Mouse (Mus musculus): ENCODE data around the gene Csrp3. TPM values are rescaled to one million over a fixed set of nuclear protein-coding genes. Genes with fewer than 3 reads are reported as not detected.

The Csrp3 gene
- total and polyA plus RNA-seq, 3 experiments: 1.7 to 2.3 TPM; not detected in 1

GRCm38 (mm10) chr7:48830395-48830794 is 17.4 kb downstream of the Csrp3 start:
- TF ChIP-seq POLR2AphosphoS2 (IDR thresholded peaks at IDR 0.05; ENCODE audit: low read depth, low read length) (no peak), PAX5 (IDR thresholded peaks at IDR 0.05; ENCODE audit: low read length) (no peak), EP300 (IDR thresholded peaks at IDR 0.05; ENCODE audit: low read length) (no peak), RCOR1 (conservative IDR thresholded peaks at IDR 0.05; ENCODE audit: low read depth, low read length) (no peak), ZC3H11A (IDR thresholded peaks at IDR 0.05; ENCODE audit: low read depth, low read length) (no peak), NRF1 (IDR thresholded peaks at IDR 0.05; ENCODE audit: low read depth, low read length) (no peak), USF2 (conservative IDR thresholded peaks at IDR 0.05; ENCODE audit: low read depth, low read length) (no peak), RAD21 (IDR thresholded peaks at IDR 0.05; ENCODE audit: low read depth, low read length) (no peak), JUN (IDR thresholded peaks at IDR 0.05; ENCODE audit: insufficient read depth, low read depth, low read length) (no peak)
- no peaks in the 10 kb centered on the region for H3K27me3 ChIP-seq (replicated peaks)
- in situ Hi-C loops (cut with MboI; ENCODE audit: low pct_ligation_motif_present, low pct_unique_long_range_greater_than_20kb, low sequenced_read_pairs) (no loop called here), dilution Hi-C loops (cut with MboI; ENCODE audit: extremely low pct_ligation_motif_present, extremely low pct_unique_long_range_greater_than_20kb, low sequenced_read_pairs) (no loop called here)
- peaks cover 9 to 29% of the 10 kb centered on the region in 2 experiments for H3K4me1 ChIP-seq (ENCODE audit: control insufficient read depth in 1 of 2, insufficient read depth in 2 of 2)
- H3K36me3 ChIP-seq (replicated peaks in 1 of 2; ENCODE audit: control insufficient read depth in 1 of 2, insufficient read depth in 1 of 2, low read length in 1 of 2): peaks cover 11 to 25% of the 10 kb centered on the region in 2 experiments
- H3K9ac ChIP-seq (ENCODE audit: insufficient read depth, low read depth): no peak overlapping the region
- no peaks in the 10 kb centered on the region for H3K79me2 ChIP-seq (replicated peaks; ENCODE audit: control insufficient read depth, extremely low read depth, insufficient read depth, poor library complexity, severe bottlenecking)
- H3K4me2 ChIP-seq (ENCODE audit: insufficient read depth, low read depth, poor library complexity, severe bottlenecking): no peak overlapping the region
- no peak overlapping the region for H3K4me3 ChIP-seq (replicated peaks in 1 of 3; ENCODE audit: low read depth in 2 of 3, low read length in 2 of 3, poor library complexity in 1 of 3)
- no peaks in the 10 kb centered on the region for H3K9me3 ChIP-seq (replicated peaks; ENCODE audit: low read length)
- DNase-seq (ENCODE audit: extremely low read depth): no peak
- H3K27ac ChIP-seq (ENCODE audit: insufficient read depth, low read depth): no peak overlapping the region

- no peak overlapping the region for H3K9ac ChIP-seq (ENCODE audit: insufficient read depth, low read depth)
- no peak overlapping the region for H3K4me2 ChIP-seq (ENCODE audit: insufficient read depth, low read depth, poor library complexity, severe bottlenecking)
- H3K79me2 ChIP-seq (replicated peaks; ENCODE audit: control insufficient read depth, extremely low read depth, insufficient read depth, poor library complexity, severe bottlenecking): no peaks in the 10 kb centered on the region
- no peak for TF ChIP-seq CTCF (conservative IDR thresholded peaks at IDR 0.05 in 1 of 2, IDR thresholded peaks at IDR 0.05 in 1 of 2; ENCODE audit: low read depth in 2 of 2, low read length in 2 of 2)
- no peak for TF ChIP-seq E2F4 (IDR thresholded peaks at IDR 0.05; ENCODE audit: insufficient replicate concordance, low read depth, low read length)
- TF ChIP-seq KAT2A (IDR thresholded peaks at IDR 0.05; ENCODE audit: insufficient replicate concordance, low read length): no peak
- TF ChIP-seq ZKSCAN1 (IDR thresholded peaks at IDR 0.05; ENCODE audit: borderline replicate concordance, low read depth, low read length): no peak
- no peak overlapping the region for H3K4me3 ChIP-seq (replicated peaks in 1 of 3; ENCODE audit: low read depth in 2 of 3, low read length in 2 of 3, poor library complexity in 1 of 3)
- DNase-seq (ENCODE audit: extremely low read depth): peak; percentile 27
- H3K27me3 ChIP-seq (replicated peaks): no peaks in the 10 kb centered on the region
- H3K27ac ChIP-seq (ENCODE audit: insufficient read depth, low read depth): no peak overlapping the region
- H3K4me1 ChIP-seq (ENCODE audit: control insufficient read depth in 1 of 2, insufficient read depth in 2 of 2): peaks cover 9 to 29% of the 10 kb centered on the region in 2 experiments
- dilution Hi-C loops (cut with MboI; ENCODE audit: extremely low pct_ligation_motif_present, extremely low pct_unique_long_range_greater_than_20kb, low sequenced_read_pairs): no loop called here
- H3K9me3 ChIP-seq (replicated peaks; ENCODE audit: low read length): no peaks in the 10 kb centered on the region
- in situ Hi-C loops (cut with MboI; ENCODE audit: low pct_ligation_motif_present, low pct_unique_long_range_greater_than_20kb, low sequenced_read_pairs): no loop called here
- peaks cover 20 to 35% of the 10 kb centered on the region in 2 experiments for H3K36me3 ChIP-seq (replicated peaks in 1 of 2; ENCODE audit: control insufficient read depth in 1 of 2, insufficient read depth in 1 of 2, low read length in 1 of 2)
These were observed 18.5 kb downstream of the Csrp3 start for GRCm38 (mm10) chr7:48829177-48829910.

Measured in CH12.LX (cell line).